Mouse (Mus musculus) heart, embryonic 11.5 days (tissue): ENCODE results near the gene Ube2e2. TPM values are rescaled to one million over a fixed set of nuclear protein-coding genes. Genes with fewer than 3 reads are reported as not detected.

Experiments used
- ATAC-seq: fragments of 200-750 bp; cut with Nextera tagmentation; replicated peaks from 2 replicates; pipeline ENCODE4 v1.8.0; 2017; ENCODE audit warnings: moderate library complexity; ENCODE audit not compliant: insufficient number of reproducible peaks, low FRiP score, low TSS enrichment
- H3K27ac ChIP-seq: fragments of 300-500 bp; sonication (generic); 2 replicates; pipeline ENCODE4 v1.5.1; 2014; ENCODE audit warnings: mild to moderate bottlenecking, low read depth, low read length
- H3K27me3 ChIP-seq: fragments of 300-500 bp; sonication (generic); 2 replicates; pipeline ENCODE4 v1.6.1; 2014; ENCODE audit warnings: mild to moderate bottlenecking, low read length, mixed read lengths; ENCODE audit not compliant: control insufficient read depth, insufficient read depth
- H3K36me3 ChIP-seq: fragments of 300-500 bp; sonication (generic); 2 replicates; pipeline ENCODE4 v1.6.1; 2014; ENCODE audit warnings: mild to moderate bottlenecking, low read length, moderate library complexity, mixed read lengths; ENCODE audit not compliant: control insufficient read depth, insufficient read depth
- H3K4me1 ChIP-seq: fragments of 300-500 bp; sonication (generic); 2 replicates; pipeline ENCODE4 v1.6.1; 2014; ENCODE audit warnings: low read length; ENCODE audit not compliant: control insufficient read depth, insufficient read depth
- H3K4me2 ChIP-seq: fragments of 300-500 bp; sonication (generic); 2 replicates; pipeline ENCODE4 v1.6.1; 2014; ENCODE audit warnings: mild to moderate bottlenecking, moderate library complexity
- H3K4me3 ChIP-seq: fragments of 300-500 bp; sonication (generic); 2 replicates; pipeline ENCODE4 v1.5.1; 2014; ENCODE audit warnings: low read depth, low read length
- H3K9ac ChIP-seq: fragments of 300-500 bp; sonication (generic); 2 replicates; pipeline ENCODE4 v1.6.1; 2014; ENCODE audit warnings: mild to moderate bottlenecking, low read depth, low read length, moderate library complexity
- H3K9me3 ChIP-seq: fragments of 300-500 bp; sonication (generic); replicated peaks from 2 replicates; pipeline ENCODE4 v1.6.1; 2016; ENCODE audit warnings: low read length; ENCODE audit not compliant: control insufficient read depth
- WGBS: fragments of 180-500 bp; shearing (Covaris S2); extraction: QIAGEN DNeasy Blood & Tissue Kit; methylation state at CpG from one replicate; pipeline ENCODE4 v1.1.7; 2014; ENCODE audit not compliant: insufficient replicate concordance; 5-methylcytosine and 5-hydroxymethylcytosine counted together
- polyA plus RNA-seq: library from polyadenylated mRNA; unstranded; fragments of >200 nt; fragmentation: Nextera tagmentation; extraction: Ambion mirVana; gene quantifications from 2 replicates; pipeline ENCODE4 v1.2.1, GENCODE M21; 2014

Gene Ube2e2
- polyA plus RNA-seq, 1 experiment from 2014 or later = 38.6 TPM

DNA sequence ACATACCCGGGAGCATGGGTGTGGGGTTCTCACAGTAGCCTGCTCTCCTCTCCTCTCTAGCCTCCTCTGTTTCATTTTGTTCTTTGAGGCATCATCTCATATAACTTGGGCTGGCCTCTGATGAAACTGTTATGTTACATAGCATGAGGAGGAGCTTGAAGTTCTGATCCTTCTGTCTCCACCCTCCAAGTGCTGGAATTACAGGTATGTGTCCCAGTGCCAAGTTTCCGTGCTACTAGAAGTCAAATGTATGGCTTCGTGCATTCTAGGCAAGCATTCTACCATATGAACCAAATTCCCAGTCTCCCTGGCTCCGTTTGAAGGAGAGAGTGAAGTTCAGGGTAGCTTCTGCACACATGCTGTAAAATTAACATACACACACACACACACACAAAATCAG is 363.6 kb downstream of the Ube2e2 start:
- WGBS = 77% methylated on average over 4 of the region's 4 CpGs
- ATAC-seq = no peak
- Histone ChIP-seq H3K4me2 (no peak overlapping the region), H3K27ac (no peak overlapping the region), H3K36me3 (no peaks in the 10 kb centered on the region), H3K4me3 (no peak overlapping the region), H3K9me3 (no peaks in the 10 kb centered on the region), H3K27me3 (no peaks in the 10 kb centered on the region), H3K9ac (no peak overlapping the region), H3K4me1 (no peaks in the 10 kb centered on the region)
